Mouse (Mus musculus) small intestine, adult 2 months (tissue): ENCODE results near the gene Gtpbp10.

Source experiments
- CTCF ChIP-seq: fragments of 200-500 bp; IDR thresholded peaks from 2 replicates; pipeline ENCODE4 v1.5.1; 2012; ENCODE audit warnings: low read depth, mild to moderate bottlenecking, control low read depth, inconsistent platforms, low read length, moderate library complexity, mixed read lengths; ENCODE audit not compliant: insufficient replicate concordance, insufficient read length; ENCODE audit errors: extremely low read depth
- POLR2A ChIP-seq: fragments of 200-500 bp; IDR thresholded peaks from 2 replicates; pipeline ENCODE4 v1.6.1; 2012; ENCODE audit warnings: low read depth, mild to moderate bottlenecking, control low read depth, inconsistent platforms, low read length, moderate library complexity

- TF ChIP-seq CTCF = no peak
- TF ChIP-seq POLR2A = no peak
Observed at GRCm38 (mm10) chr5:5510304-5510887, 48.9 kb downstream of the Gtpbp10 start.
